Mouse (Mus musculus) intestine, embryonic 16.5 days (tissue): ENCODE data around the gene Ptma. TPM values are rescaled to one million over a fixed set of nuclear protein-coding genes. Genes with fewer than 3 reads are reported as not detected.

Experiments
- polyA plus RNA-seq: library from polyadenylated mRNA; unstranded; fragments of >200 nt; fragmentation: Nextera tagmentation; extraction: Ambion mirVana; gene quantifications from 2 replicates; pipeline ENCODE4 v1.2.1, GENCODE M21; 2015

Gene Ptma
- polyA plus RNA-seq, 1 experiment from 2014 or later, result 1,813 TPM

Other genes starting within 250 kb of the Ptma start
- gene B3gnt7, start 223.9 kb upstream of the Ptma start, polyA plus RNA-seq, result 5.3 and 6.7 TPM in 2 replicates
- gene Ncl, start 167.3 kb upstream of the Ptma start, polyA plus RNA-seq, result 355 and 416 TPM in 2 replicates
- gene Nmur1, start 100.5 kb upstream of the Ptma start, polyA plus RNA-seq, result 0.46 and 0.88 TPM in 2 replicates
- gene Tex44, start 100.4 kb upstream of the Ptma start, polyA plus RNA-seq, result not detected in 2 replicates
- 35.1 and 35.2 TPM in 2 replicates for gene Pde6d, start 55.9 kb downstream of the Ptma start, polyA plus RNA-seq
- gene Cops7b, start 56.2 kb downstream of the Ptma start, polyA plus RNA-seq, result 31.5 and 35.1 TPM in 2 replicates
- gene Nppc, start 143.8 kb downstream of the Ptma start, polyA plus RNA-seq, result 0.34 and 0.72 TPM in 2 replicates
- 19.0 and 19.1 TPM in 2 replicates for gene Dis3l2, start 177.1 kb downstream of the Ptma start, polyA plus RNA-seq